Mouse (Mus musculus) embryo, embryonic 9.5 days (tissue): ENCODE results near the gene Phex.

Source experiments
- DNase-seq: peaks from one replicate; pipeline ENCODE4 v3.0.0-alpha.2; 2017; ENCODE audit errors: extremely low spot score

Phex gene

GRCm38 (mm10) chrX:157307411-157307810 lies 107.7 kb downstream of the Phex start:
- DNase-seq, result peak; percentile 45

GRCm38 (mm10) chrX:157306796-157307405 lies 108.2 kb downstream of the Phex start:
- no peak for DNase-seq

- DNase-seq, result no peak
These were observed 109.3 kb downstream of the Phex start for GRCm38 (mm10) chrX:157305852-157306232.

- no peak for DNase-seq
These were observed 109.8 kb downstream of the Phex start for GRCm38 (mm10) chrX:157305193-157305851.

GRCm38 (mm10) chrX:157292411-157292810 lies 122.7 kb downstream of the Phex start:
- DNase-seq, result no peak

- no peak for DNase-seq
These were observed 138.5 kb downstream of the Phex start for GRCm38 (mm10) chrX:157276581-157276980.

- no peak for DNase-seq
These were observed 141.8 kb downstream of the Phex start for GRCm38 (mm10) chrX:157273291-157273690.

- no peak for DNase-seq
These were observed 143.5 kb downstream of the Phex start for GRCm38 (mm10) chrX:157271609-157272008.

- no peak for DNase-seq
These were observed 145.3 kb downstream of the Phex start for GRCm38 (mm10) chrX:157269726-157270305.

- no peak for DNase-seq
These were observed 147.0 kb downstream of the Phex start for GRCm38 (mm10) chrX:157268141-157268540.

- DNase-seq, result no peak
These were observed 212.4 kb downstream of the Phex start for GRCm38 (mm10) chrX:157202736-157203135.

- no peak for DNase-seq
These were observed 230.9 kb downstream of the Phex start for GRCm38 (mm10) chrX:157184167-157184566.

GRCm38 (mm10) chrX:157180845-157181244 lies 234.3 kb downstream of the Phex start:
- DNase-seq, result no peak

- no peak for DNase-seq
These were observed 251.0 kb downstream of the Phex start for GRCm38 (mm10) chrX:157164142-157164541.

- DNase-seq, result no peak
These were observed 251.7 kb downstream of the Phex start for GRCm38 (mm10) chrX:157163394-157163793.

- DNase-seq, result no peak
These were observed 270.4 kb downstream of the Phex start for GRCm38 (mm10) chrX:157144675-157145074.

GRCm38 (mm10) chrX:157139601-157140000 lies 275.5 kb downstream of the Phex start:
- no peak for DNase-seq
